Mouse (Mus musculus) activated CD4-positive, CD25-positive, alpha-beta regulatory T cell, adult 4 months (primary cell): Measurements from ENCODE around the gene Setd7. TPM values are rescaled to one million over a fixed set of nuclear protein-coding genes. Genes with fewer than 3 reads are reported as not detected.

Experiments
- ATAC-seq: one replicate; pipeline ENCODE4 v1.8.0; 2017
- polyA plus RNA-seq, 2 experiments: library from polyadenylated mRNA; unstranded; fragments of 100-300 nt; shearing (Covaris generic); gene quantifications; one replicate each; pipeline ENCODE4 v1.2.1; 2017

Gene Setd7
- polyA plus RNA-seq, 2 experiments from 2014 or later = 6.3 to 10.5 TPM

GRCm38 (mm10) chr3:51517878-51518762 lies 42.6 kb downstream of the Setd7 start:
- no peak for ATAC-seq

- no peak for ATAC-seq
Observed at GRCm38 (mm10) chr3:51517467-51517866, 43.2 kb downstream of the Setd7 start.

GRCm38 (mm10) chr3:51511983-51512382 lies 48.7 kb downstream of the Setd7 start:
- ATAC-seq = no peak

GRCm38 (mm10) chr3:51510903-51511302 lies 49.8 kb downstream of the Setd7 start:
- ATAC-seq = peak; percentile 78

GRCm38 (mm10) chr3:51505465-51505864 lies 55.2 kb downstream of the Setd7 start:
- ATAC-seq = no peak

- no peak for ATAC-seq
Observed at GRCm38 (mm10) chr3:51504385-51504952, 56.2 kb downstream of the Setd7 start.

GRCm38 (mm10) chr3:51499876-51500275 lies 60.8 kb downstream of the Setd7 start:
- ATAC-seq = no peak

GRCm38 (mm10) chr3:51498659-51499058 lies 62.0 kb downstream of the Setd7 start:
- ATAC-seq = no peak

- ATAC-seq = no peak
Observed at GRCm38 (mm10) chr3:51497978-51498377, 62.7 kb downstream of the Setd7 start.

- peak; percentile 14 for ATAC-seq
Observed at GRCm38 (mm10) chr3:51495646-51496045, 65.0 kb downstream of the Setd7 start.

- no peak for ATAC-seq
Observed at GRCm38 (mm10) chr3:51494466-51494865, 66.2 kb downstream of the Setd7 start.

- ATAC-seq = no peak
Observed at GRCm38 (mm10) chr3:51493272-51493838, 67.3 kb downstream of the Setd7 start.

GRCm38 (mm10) chr3:51490088-51490753 lies 70.5 kb downstream of the Setd7 start:
- no peak for ATAC-seq

GRCm38 (mm10) chr3:51486491-51487195 lies 74.0 kb downstream of the Setd7 start:
- ATAC-seq = no peak

GRCm38 (mm10) chr3:51485347-51485746 lies 75.3 kb downstream of the Setd7 start:
- ATAC-seq = no peak

GRCm38 (mm10) chr3:51484370-51484769 lies 76.3 kb downstream of the Setd7 start:
- ATAC-seq = no peak

- peak; percentile 87 for ATAC-seq
Observed at GRCm38 (mm10) chr3:51483741-51484359, 76.8 kb downstream of the Setd7 start, which contains the start of gene Rab33b. TSS of gene Rab33b (plus strand) at chr3:51483920.

- ATAC-seq = no peak
Observed at GRCm38 (mm10) chr3:51482781-51483180, 77.9 kb downstream of the Setd7 start.

- ATAC-seq = no peak
Observed at GRCm38 (mm10) chr3:51481881-51482280, 78.8 kb downstream of the Setd7 start.

- no peak for ATAC-seq
Observed at GRCm38 (mm10) chr3:51481059-51481458, 79.6 kb downstream of the Setd7 start.

- no peak for ATAC-seq
Observed at GRCm38 (mm10) chr3:51479893-51480292, 80.8 kb downstream of the Setd7 start.

GRCm38 (mm10) chr3:51475706-51476105 lies 85.0 kb downstream of the Setd7 start:
- peak; percentile 32 for ATAC-seq
